Mouse (Mus musculus) left cerebral cortex, postnatal 4 days (tissue): ENCODE results near the gene Cadm4. TPM values are rescaled to one million over a fixed set of nuclear protein-coding genes. Genes with fewer than 3 reads are reported as not detected.
A peak's percentile ranks its signal among the peaks of the same experiment; 100 is the strongest.
"Not testable (repeated sequence)": the region's sequence is repeated elsewhere in the genome, so short reads cannot be mapped to it uniquely, and the experiment has no call there.

Source experiments
- DNase-seq: peaks from one replicate; pipeline ENCODE4 v3.0.0-alpha.2; 2022
- intact Hi-C: fragments of 180-260 bp; cut with DNase I; formaldehyde crosslinking; loops from one replicate; pipeline ENCODE4 v1.15.1; 2025
- total RNA-seq, 2 experiments: library from RNA; stranded (reverse); gene quantifications; 2 replicates each; pipeline ENCODE4 v1.2.3; 2021

Cadm4 gene
- total RNA-seq, 2 experiments from 2014 or later = 332 to 353 TPM

GRCm38 (mm10) chr7:24466835-24467234 is 15.0 kb upstream of the Cadm4 start:
- intact Hi-C loops = no loop called here
- no peak for DNase-seq

GRCm38 (mm10) chr7:24467886-24468285 is 13.9 kb upstream of the Cadm4 start:
- no peak for DNase-seq
- intact Hi-C loops = no loop called here

- intact Hi-C loops = no loop called here
- no peak for DNase-seq
These were observed 12.7 kb upstream of the Cadm4 start for GRCm38 (mm10) chr7:24469126-24469525.

GRCm38 (mm10) chr7:24470356-24470755 is 11.5 kb upstream of the Cadm4 start:
- no peak for DNase-seq
- intact Hi-C loops = no loop called here

GRCm38 (mm10) chr7:24472442-24472841 is 9.4 kb upstream of the Cadm4 start:
- DNase-seq = no peak
- intact Hi-C loops = no loop called here

- intact Hi-C loops = no loop called here
- no peak for DNase-seq
These were observed 8.9 kb upstream of the Cadm4 start for GRCm38 (mm10) chr7:24472937-24473336.

- peak; percentile 73 for DNase-seq
- intact Hi-C loops = no loop called here
These were observed 7.8 kb upstream of the Cadm4 start for GRCm38 (mm10) chr7:24473913-24474529.

GRCm38 (mm10) chr7:24474811-24475506 is 6.9 kb upstream of the Cadm4 start:
- peak; percentile 63 for DNase-seq
- intact Hi-C loops = no loop called here

- DNase-seq = no peak
- intact Hi-C loops = no loop called here
These were observed 5.5 kb upstream of the Cadm4 start for GRCm38 (mm10) chr7:24476338-24476737.

- DNase-seq = no peak
- intact Hi-C loops = no loop called here
These were observed 5.0 kb upstream of the Cadm4 start for GRCm38 (mm10) chr7:24476856-24477255.

- intact Hi-C loops = no loop called here
- no peak for DNase-seq
These were observed 2.9 kb upstream of the Cadm4 start for GRCm38 (mm10) chr7:24478911-24479310.

- intact Hi-C loops = no loop called here
- DNase-seq = no peak
These were observed 2.1 kb upstream of the Cadm4 start for GRCm38 (mm10) chr7:24479685-24480084.

GRCm38 (mm10) chr7:24480121-24480941 is 1.5 kb upstream of the Cadm4 start:
- intact Hi-C loops = no loop called here
- no peak for DNase-seq

- intact Hi-C loops = no loop called here
- no peak for DNase-seq
These were observed 793 bp upstream of the Cadm4 start for GRCm38 (mm10) chr7:24480986-24481473.

- no peak for DNase-seq
- intact Hi-C loops = no loop called here
These were observed 591 bp downstream of the Cadm4 start for GRCm38 (mm10) chr7:24482208-24483020.

GRCm38 (mm10) chr7:24483291-24483690 is 1.5 kb downstream of the Cadm4 start:
- intact Hi-C loops, DNase-seq: not testable (repeated sequence)

- intact Hi-C loops = no loop called here
- no peak for DNase-seq
These were observed 3.7 kb downstream of the Cadm4 start for GRCm38 (mm10) chr7:24485481-24485880.

GRCm38 (mm10) chr7:24486654-24487130 is 4.9 kb downstream of the Cadm4 start:
- DNase-seq = no peak
- intact Hi-C loops = no loop called here

GRCm38 (mm10) chr7:24487403-24487802 is 5.6 kb downstream of the Cadm4 start:
- no peak for DNase-seq
- intact Hi-C loops = no loop called here

GRCm38 (mm10) chr7:24488303-24488702 is 6.5 kb downstream of the Cadm4 start:
- intact Hi-C loops = no loop called here
- DNase-seq = no peak
